Mouse (Mus musculus) left cerebral cortex, postnatal 36 days (tissue): ENCODE results near the gene Csf2. TPM values are rescaled to one million over a fixed set of nuclear protein-coding genes. Genes with fewer than 3 reads are reported as not detected.

Source experiments
- total RNA-seq, 2 experiments: library from RNA; stranded (reverse); gene quantifications; 2 replicates each; pipeline ENCODE4 v1.2.3; 2021

Csf2 gene
- total RNA-seq, 2 experiments from 2014 or later, result not detected

Other genes with a start within 250 kb of the Csf2 start
- gene Slc22a4, start 221.6 kb downstream of the Csf2 start, total RNA-seq, result 1 to 10 TPM; 4.3 to 5.3 TPM
- 10 to 100 TPM; 12.2 to 13.1 TPM for gene Pdlim4, start 180.7 kb downstream of the Csf2 start, total RNA-seq
- 10 to 100 TPM; 15.4 to 21.4 TPM for gene P4ha2, start 149.6 kb downstream of the Csf2 start, total RNA-seq
- not detected for gene Il3, start 17.6 kb upstream of the Csf2 start, total RNA-seq
- 100 to 1,000 TPM; 201 to 207 TPM for gene Acsl6, start 54.1 kb upstream of the Csf2 start, total RNA-seq
- gene Meikin, start 121.0 kb upstream of the Csf2 start, total RNA-seq, result not detected
- gene Fnip1, start 188.5 kb upstream of the Csf2 start, total RNA-seq, result 10 to 100 TPM; 37.0 to 40.2 TPM